Mouse (Mus musculus) brain, embryonic 14.5 days (tissue): Measurements from ENCODE around the gene Mboat2. TPM values are rescaled to one million over a fixed set of nuclear protein-coding genes. Genes with fewer than 3 reads are reported as not detected.
A peak's percentile ranks its signal among the peaks of the same experiment; 100 is the strongest.

Experiments used
- DNase-seq: peaks from one replicate; pipeline ENCODE4 v3.0.0-alpha.2; 2011; ENCODE audit warnings: low read depth
- CTCF ChIP-seq: fragments of 200-500 bp; IDR thresholded peaks from 2 replicates; pipeline ENCODE4 v1.5.1; 2012; ENCODE audit warnings: inconsistent platforms, mild to moderate bottlenecking, moderate library complexity, borderline replicate concordance; ENCODE audit not compliant: insufficient read depth, insufficient read length; ENCODE audit errors: extremely low read depth
- POLR2A ChIP-seq: fragments of 200-500 bp; IDR thresholded peaks from 2 replicates; pipeline ENCODE4 v1.6.1; 2012; ENCODE audit warnings: mild to moderate bottlenecking, inconsistent platforms, borderline replicate concordance; ENCODE audit not compliant: poor library complexity, insufficient read depth, insufficient read length, severe bottlenecking; ENCODE audit errors: extremely low read depth
- polyA plus RNA-seq: library from polyadenylated mRNA; depleted of rRNA; stranded (reverse); fragments of >200 nt; gene quantifications from 2 replicates; pipeline ENCODE4 v1.2.3, GENCODE M21; 2012

Gene Mboat2
- polyA plus RNA-seq, 1 experiment, result 31.8 TPM

DNA sequence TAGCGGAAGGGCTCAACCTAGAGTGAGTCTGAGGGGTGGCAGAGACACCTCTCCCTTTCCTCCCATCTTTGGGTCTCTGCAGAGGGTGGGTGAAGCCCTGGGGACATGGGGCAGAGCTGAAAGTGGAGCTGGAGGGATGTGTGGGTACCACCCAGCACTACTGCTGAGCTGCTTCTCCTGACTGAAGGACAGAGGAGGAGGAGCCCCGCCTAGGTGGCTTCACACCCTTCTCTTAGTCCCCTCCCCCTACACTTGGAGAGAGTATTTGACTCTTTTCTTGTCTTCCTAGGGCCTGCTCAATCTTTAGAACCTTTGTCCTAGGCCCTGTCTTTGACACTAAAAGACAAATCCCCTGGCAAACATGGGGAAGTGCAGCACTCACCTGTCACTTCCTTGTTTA is 7.3 kb downstream of the Mboat2 start:
- no peak for TF ChIP-seq POLR2A
- no peak for TF ChIP-seq CTCF
- no peak for DNase-seq

DNA sequence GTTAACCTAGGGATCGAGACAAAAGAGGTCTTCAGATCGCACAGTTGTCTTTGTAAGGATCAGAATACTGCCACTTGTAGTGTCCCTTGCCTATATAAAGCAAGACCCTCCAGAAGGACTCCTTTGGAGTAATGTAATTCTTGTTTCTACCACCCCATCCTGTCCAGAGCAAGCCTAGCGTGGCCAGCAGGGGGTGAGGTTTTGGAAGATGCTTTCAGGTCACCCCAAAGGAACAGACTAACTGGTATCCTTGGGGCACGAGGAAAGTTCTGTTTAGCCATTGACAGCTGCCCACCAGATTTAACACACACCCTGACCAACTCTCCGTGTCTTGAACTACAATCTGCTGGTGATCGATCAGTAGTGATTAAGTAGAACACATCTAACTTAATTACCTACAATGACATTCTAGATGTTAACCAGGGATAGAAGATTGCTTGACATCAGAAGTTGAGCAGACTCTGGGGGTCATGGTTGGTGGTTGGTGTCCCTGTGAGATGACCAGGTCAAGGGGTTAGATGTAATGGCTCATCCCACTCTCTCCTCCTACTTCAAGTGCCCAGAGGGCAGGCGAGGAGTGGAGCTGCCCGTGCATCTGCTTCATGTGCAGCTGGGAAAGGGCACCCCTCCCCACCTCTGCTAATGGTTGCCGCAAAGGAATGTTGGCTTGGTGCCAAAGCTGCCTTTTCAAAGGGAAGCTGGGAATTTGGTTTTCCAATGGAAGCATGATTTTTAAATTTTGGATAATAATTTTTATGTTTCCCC is 10.6 kb downstream of the Mboat2 start:
- TF ChIP-seq POLR2A (no peak), CTCF (no peak)
- peak; percentile 77 for DNase-seq

- DNase-seq, result peak; percentile 48
- TF ChIP-seq POLR2A (no peak), CTCF (no peak)
Measured at GRCm38 (mm10) chr12:24842299-24842910, 11.7 kb downstream of the Mboat2 start.

DNA sequence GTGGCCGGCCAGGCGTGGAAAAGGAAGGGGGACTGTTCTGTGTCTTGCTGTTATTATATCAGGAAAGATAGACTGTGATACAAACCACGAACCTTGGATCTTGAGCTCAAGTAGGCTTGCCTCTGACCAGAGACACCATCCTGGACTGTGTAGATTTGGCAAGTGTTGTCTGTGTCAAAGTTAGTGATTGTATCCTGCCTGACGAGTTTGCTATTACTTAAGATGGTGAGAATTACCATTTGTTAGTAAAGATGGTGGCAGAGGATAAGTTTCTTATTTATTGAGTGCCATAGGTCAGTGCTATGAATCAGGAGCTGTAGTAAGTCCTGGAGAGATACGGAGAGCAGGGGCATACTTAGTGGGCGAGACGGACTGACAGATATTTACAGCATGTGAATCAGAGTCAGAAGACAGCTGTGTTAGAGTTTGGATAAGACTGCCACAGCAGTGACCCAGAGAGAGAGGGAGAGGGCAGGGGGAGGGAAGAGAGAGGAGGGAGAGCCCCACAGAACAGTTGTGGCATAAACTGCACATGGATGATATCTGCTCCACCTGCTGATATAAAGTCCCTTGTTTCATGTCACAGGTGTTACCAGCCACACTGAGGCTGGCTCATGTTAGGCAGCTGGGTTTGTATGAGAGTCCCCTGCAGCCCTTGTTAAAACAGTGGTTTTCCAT is 12.9 kb downstream of the Mboat2 start:
- TF ChIP-seq CTCF (no peak), POLR2A (no peak)
- DNase-seq, result no peak

- TF ChIP-seq POLR2A (no peak), CTCF (no peak)
- no peak for DNase-seq
Measured at GRCm38 (mm10) chr12:24845344-24845743, 14.7 kb downstream of the Mboat2 start.

DNA sequence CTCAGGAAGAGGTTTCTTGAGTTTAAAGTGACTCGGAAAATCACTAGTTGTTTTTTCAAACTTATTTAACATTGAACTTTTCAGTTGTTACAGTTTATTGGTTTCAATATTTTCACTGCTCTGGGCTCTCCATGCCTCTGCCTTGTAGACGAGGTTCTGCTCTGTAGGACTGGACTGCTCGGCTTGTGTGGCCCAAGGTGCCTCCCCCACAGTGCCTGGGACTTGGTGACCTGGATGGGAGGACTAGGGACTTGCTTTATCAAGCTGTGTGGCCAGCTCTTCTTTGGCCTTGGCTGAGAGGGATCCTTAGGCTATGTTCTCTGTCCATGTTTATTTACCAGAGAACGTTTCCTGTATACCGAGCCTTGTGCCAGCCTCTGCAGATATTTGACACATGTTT is 17.4 kb downstream of the Mboat2 start:
- TF ChIP-seq CTCF (no peak), POLR2A (no peak)
- no peak for DNase-seq

DNA sequence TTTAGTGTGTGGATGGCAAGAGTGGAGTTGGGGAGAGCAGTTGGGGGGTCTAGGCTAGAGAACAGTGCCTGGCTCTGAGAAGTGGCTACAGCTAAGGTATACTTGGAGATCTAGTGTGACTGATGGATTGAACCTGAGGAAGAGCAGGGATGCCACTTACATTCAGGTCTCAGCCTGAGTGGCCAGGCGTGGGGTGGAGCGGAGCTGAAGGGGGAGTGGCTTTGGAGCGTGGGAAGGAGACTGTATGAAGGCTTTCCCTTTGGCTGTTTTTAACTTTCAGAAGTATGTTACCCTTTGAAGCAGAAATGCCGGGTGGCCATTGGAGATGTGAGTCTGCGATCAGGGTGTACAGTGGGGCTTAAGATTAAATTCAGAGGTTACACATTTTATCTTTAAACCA is 26.7 kb downstream of the Mboat2 start:
- TF ChIP-seq CTCF, result no peak
- no peak for TF ChIP-seq POLR2A
- no peak for DNase-seq

DNA sequence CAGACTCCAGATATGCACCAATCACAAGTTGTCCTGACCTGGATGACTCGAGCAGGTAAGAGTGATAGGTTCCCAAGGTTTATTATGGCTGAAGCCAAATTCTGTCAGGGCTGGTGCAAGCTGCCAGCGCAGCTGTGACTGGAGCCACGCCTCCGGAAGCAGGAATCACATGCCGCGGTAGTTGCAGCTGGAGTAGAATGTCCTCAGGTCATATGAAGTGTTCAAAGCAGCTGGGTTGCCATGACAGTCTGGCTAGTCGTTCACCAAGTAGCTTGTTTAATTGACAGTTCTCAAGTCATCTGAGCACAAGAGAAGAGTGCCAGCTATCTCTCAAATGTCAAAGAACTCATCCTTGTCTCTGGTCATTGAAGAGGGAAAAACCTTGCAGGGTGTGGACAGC is 28.7 kb downstream of the Mboat2 start:
- DNase-seq, result peak; percentile 51
- TF ChIP-seq CTCF, result no peak
- no peak for TF ChIP-seq POLR2A

DNA sequence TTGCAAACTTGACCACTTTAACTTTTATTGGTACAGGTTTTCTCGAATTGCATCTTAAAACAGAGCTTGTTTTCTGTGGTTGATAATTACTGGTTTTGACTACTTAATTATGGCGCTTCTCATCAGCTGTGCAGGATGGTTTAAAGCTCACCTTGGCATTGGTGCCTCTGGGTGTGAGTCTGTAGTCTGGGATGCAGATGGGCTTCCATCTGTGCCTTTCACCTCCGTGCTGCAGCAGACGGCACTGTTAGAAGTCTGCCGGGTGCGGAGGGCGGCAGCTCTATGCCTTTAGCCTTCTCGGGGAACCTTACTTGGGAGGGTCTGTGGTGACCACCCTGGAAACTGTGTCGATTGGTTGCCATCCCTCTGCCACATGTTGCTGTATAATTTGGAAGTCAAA is 29.8 kb downstream of the Mboat2 start:
- TF ChIP-seq CTCF (no peak), POLR2A (no peak)
- peak; percentile 64 for DNase-seq

DNA sequence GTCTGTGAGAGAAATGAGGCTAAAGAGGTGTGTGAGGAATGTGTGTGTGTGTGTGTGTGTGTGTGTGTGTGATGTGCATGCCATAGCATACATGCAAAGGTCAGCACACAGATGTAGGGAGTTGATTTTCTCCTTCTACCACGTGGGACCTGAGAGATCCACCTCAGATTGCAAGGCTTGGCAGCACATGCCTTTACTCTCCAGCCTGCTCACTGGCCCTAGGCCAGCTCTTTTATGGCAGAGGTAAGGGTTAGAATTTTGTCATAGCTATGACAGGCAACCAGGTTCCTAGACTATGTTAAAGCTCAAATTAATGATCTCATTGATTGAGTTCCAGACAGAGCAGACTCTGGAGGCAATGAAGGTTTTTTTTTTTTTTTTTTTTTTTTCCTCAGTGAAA is 33.1 kb downstream of the Mboat2 start:
- no peak for TF ChIP-seq POLR2A
- TF ChIP-seq CTCF, result no peak
- no peak for DNase-seq

DNA sequence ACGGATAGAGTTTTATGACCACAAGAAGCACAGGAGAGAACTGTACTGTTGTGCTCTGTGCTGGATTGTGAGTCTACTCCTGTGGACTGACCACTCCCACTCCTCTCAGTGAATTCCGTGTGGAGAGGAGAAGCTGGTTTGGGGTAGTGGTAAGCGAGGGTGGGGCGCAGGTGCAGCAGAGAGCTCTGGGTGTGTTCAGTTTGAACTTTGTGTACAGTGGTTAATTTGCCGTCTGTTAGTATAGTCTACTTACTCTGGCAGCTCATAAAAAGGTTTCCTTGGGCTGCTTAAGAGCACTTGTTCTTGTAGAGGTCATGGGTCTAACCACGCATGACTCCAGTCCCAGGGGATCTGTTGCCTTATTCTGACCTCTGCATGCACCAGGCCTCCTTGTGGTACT is 36.0 kb downstream of the Mboat2 start:
- no peak for DNase-seq
- no peak for TF ChIP-seq POLR2A
- no peak for TF ChIP-seq CTCF
